Mouse (Mus musculus): ENCODE measurements at regions not wholly inside any gene's neighbourhood (a gene's known extent, or its start where the extent isn't known, plus 50 kb on each side); places are given as distances from the start of the nearest gene placed in this dataset.

GRCm38 (mm10) chr17:45823501-45823900, 89.9 kb upstream of the 1600014C23Rik start:
- Histone ChIP-seq H3K36me3 (no peaks in the 10 kb centered on the region), H3K9me3 (no peaks in the 10 kb centered on the region), H3K27ac (no peak overlapping the region), H3K4me1 (peaks cover 11% of the 10 kb centered on the region; the same call in 1 of the 2 replicates), H3K4me3 (no peak overlapping the region), H3K27me3 (ENCODE audit: insufficient read depth, poor library complexity, severe bottlenecking) (peaks cover 45% of the 10 kb centered on the region)
- no peak for DNase-seq (ENCODE audit: low spot score)
- WGBS: 76% methylated on average over 5 of the region's 5 CpGs

DNA sequence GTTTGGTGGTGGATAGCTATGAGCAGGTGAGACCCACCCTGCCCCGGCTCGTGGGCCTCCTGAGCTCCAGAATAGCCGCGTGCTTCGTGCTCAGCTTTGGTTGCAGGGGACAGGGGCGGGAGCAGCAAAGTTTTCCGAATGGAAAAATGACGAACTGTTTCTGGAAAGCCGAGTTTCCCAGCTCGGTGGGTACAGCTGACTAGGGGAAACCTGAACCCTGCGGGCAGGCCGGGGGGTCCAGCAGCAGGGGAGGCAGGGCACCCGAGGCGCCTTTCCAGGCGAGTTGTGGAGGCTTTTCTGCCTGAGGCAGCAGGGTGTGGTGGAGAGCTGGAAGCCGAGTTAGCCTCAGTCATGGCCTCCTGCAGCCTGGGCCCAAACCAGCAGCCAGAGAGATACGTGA, 88.8 kb upstream of the 1600014C23Rik start:
- Histone ChIP-seq H3K27ac (0 out of 2 replicates have a peak overlapping the region, but pooled peaks have one; percentile 22), H3K36me3 (no peaks in the 10 kb centered on the region), H3K27me3 (ENCODE audit: insufficient read depth, poor library complexity, severe bottlenecking) (peaks cover 46% of the 10 kb centered on the region), H3K9me3 (no peaks in the 10 kb centered on the region), H3K4me1 (peaks cover 11% of the 10 kb centered on the region; the same call in 1 of the 2 replicates), H3K4me3 (no peak overlapping the region)
- 77% methylated on average over 17 of the region's 17 CpGs for WGBS
- DNase-seq (ENCODE audit: low spot score): no peak

DNA sequence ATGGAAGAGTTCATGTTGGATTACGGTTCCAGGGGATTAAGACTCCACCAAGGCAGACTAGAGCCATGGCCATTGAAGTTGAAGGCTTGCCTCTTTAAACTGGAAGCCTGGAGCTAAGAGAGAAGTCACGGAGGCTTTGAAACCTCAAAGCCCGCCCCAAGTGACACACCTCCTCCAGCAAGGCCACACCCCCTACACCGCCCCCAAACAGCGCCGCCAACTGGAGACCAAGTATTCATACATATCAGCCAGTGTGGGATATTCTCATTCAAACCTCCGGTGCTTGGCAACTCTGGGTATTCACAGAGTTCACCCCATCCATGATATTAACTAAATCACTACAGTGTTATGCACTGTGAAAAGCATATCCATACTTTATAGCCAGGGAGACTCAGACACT, 87.7 kb upstream of the 1600014C23Rik start:
- no peak overlapping the region for H3K27ac ChIP-seq
- peaks cover 46% of the 10 kb centered on the region for H3K27me3 ChIP-seq (ENCODE audit: insufficient read depth, poor library complexity, severe bottlenecking)
- H3K4me3 ChIP-seq: no peak overlapping the region
- WGBS: 89% methylated on average over 7 of the region's 7 CpGs
- H3K36me3 ChIP-seq: no peaks in the 10 kb centered on the region
- H3K9me3 ChIP-seq: no peaks in the 10 kb centered on the region
- no peak for DNase-seq (ENCODE audit: low spot score)
- H3K4me1 ChIP-seq: peaks cover 15% of the 10 kb centered on the region

- Histone ChIP-seq H3K4me3 (no peak overlapping the region), H3K27me3 (ENCODE audit: insufficient read depth, poor library complexity, severe bottlenecking) (peaks cover 49% of the 10 kb centered on the region), H3K4me1 (peaks cover 30% of the 10 kb centered on the region), H3K27ac (0 out of 2 replicates have a peak overlapping the region, but pooled peaks have one; percentile 5), H3K36me3 (no peaks in the 10 kb centered on the region), H3K9me3 (no peaks in the 10 kb centered on the region)
- WGBS: 79% methylated on average over 8 of the region's 8 CpGs
- no peak for DNase-seq (ENCODE audit: low spot score)
Measured at GRCm38 (mm10) chr17:45819143-45819542, 85.5 kb upstream of the 1600014C23Rik start.

- Histone ChIP-seq H3K9me3 (no peaks in the 10 kb centered on the region), H3K27ac (no peak overlapping the region), H3K36me3 (no peaks in the 10 kb centered on the region), H3K4me3 (no peak overlapping the region), H3K27me3 (ENCODE audit: insufficient read depth, poor library complexity, severe bottlenecking) (peaks cover 42% of the 10 kb centered on the region), H3K4me1 (peaks cover 45% of the 10 kb centered on the region)
- WGBS: 67% methylated on average over 3 of the region's 3 CpGs
- no peak for DNase-seq (ENCODE audit: low spot score)
Measured at GRCm38 (mm10) chr17:45816566-45816965, 82.9 kb upstream of the 1600014C23Rik start.

GRCm38 (mm10) chr17:45815833-45816232, 82.2 kb upstream of the 1600014C23Rik start:
- Histone ChIP-seq H3K4me1 (peaks cover 45% of the 10 kb centered on the region), H3K9me3 (no peaks in the 10 kb centered on the region), H3K36me3 (no peaks in the 10 kb centered on the region), H3K27me3 (ENCODE audit: insufficient read depth, poor library complexity, severe bottlenecking) (peaks cover 45% of the 10 kb centered on the region), H3K4me3 (no peak overlapping the region), H3K27ac (peak overlapping the region; percentile 65; the same call in 1 of the 2 replicates)
- WGBS: 30% methylated on average over 2 of the region's 2 CpGs
- DNase-seq (ENCODE audit: low spot score): no peak

DNA sequence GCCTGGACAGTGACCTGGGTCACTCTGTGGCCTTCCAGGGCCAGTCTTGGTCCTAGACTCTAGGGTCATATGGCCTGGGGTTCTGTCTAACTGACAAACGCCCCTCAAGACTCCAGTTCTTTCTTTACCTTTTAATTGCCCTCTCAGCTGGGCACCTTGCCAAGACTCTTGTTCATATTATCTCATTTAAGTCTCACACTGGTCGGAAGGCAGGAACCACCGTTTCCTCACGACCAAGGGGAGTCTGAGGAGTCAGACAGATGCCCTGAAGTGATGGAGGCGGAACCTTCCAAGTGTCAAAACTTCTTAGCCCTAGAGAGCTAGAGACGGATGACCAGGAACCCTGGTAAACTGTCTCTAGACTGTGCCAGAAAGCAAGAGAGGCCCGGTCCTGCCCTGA, 81.7 kb upstream of the 1600014C23Rik start:
- 42% methylated on average over 7 of the region's 7 CpGs for WGBS
- no peak overlapping the region for H3K4me3 ChIP-seq
- no peaks in the 10 kb centered on the region for H3K36me3 ChIP-seq
- no peak for DNase-seq (ENCODE audit: low spot score)
- peaks cover 45% of the 10 kb centered on the region for H3K4me1 ChIP-seq
- peaks cover 50% of the 10 kb centered on the region for H3K27me3 ChIP-seq (ENCODE audit: insufficient read depth, poor library complexity, severe bottlenecking)
- H3K9me3 ChIP-seq: no peaks in the 10 kb centered on the region
- H3K27ac ChIP-seq: peak overlapping the region; percentile 65; the same call in 1 of the 2 replicates

- peaks cover 57% of the 10 kb centered on the region for H3K27me3 ChIP-seq (ENCODE audit: insufficient read depth, poor library complexity, severe bottlenecking)
- 0 out of 2 replicates have a peak overlapping the region, but pooled peaks have one; percentile 8 for H3K27ac ChIP-seq
Measured at GRCm38 (mm10) chr17:45814586-45814985, 80.9 kb upstream of the 1600014C23Rik start.

DNA sequence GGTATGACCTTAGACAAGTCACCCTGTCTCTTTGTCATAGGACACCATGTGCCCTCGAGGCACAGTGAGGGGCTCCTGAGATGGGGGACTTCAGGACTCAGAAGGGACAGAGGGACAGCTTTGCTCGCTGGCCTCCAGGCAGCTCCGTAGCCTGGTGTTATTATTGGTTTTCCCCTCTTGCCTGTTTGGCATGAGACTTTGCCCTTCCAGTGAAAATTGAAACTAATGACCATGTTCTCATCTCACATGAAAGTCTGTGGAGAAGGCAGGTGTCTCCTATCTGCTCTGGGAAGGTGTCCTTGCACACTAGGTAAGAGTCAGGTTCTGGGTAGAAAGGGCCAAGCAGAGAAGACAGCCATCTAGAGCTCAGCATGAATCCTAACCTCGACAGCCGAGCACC, 80.3 kb upstream of the 1600014C23Rik start:
- DNase-seq (ENCODE audit: low spot score): no peak
- Histone ChIP-seq H3K4me3 (no peak overlapping the region), H3K4me1 (peaks cover 44% of the 10 kb centered on the region), H3K9me3 (no peaks in the 10 kb centered on the region), H3K27me3 (ENCODE audit: insufficient read depth, poor library complexity, severe bottlenecking) (peaks cover 51% of the 10 kb centered on the region), H3K36me3 (no peaks in the 10 kb centered on the region), H3K27ac (0 out of 2 replicates have a peak overlapping the region, but pooled peaks have one; percentile 8)
- WGBS: 75% methylated on average over 5 of the region's 5 CpGs

More at GRCm38 (mm10) chr17:45814586-45814985, 80.9 kb upstream of the 1600014C23Rik start:
- Histone ChIP-seq H3K9me3 (no peaks in the 10 kb centered on the region), H3K4me3 (no peak overlapping the region), H3K36me3 (no peaks in the 10 kb centered on the region), H3K4me1 (peaks cover 45% of the 10 kb centered on the region)
- 20% methylated on average over 11 of the region's 11 CpGs for WGBS
- no peak for DNase-seq (ENCODE audit: low spot score)

DNA sequence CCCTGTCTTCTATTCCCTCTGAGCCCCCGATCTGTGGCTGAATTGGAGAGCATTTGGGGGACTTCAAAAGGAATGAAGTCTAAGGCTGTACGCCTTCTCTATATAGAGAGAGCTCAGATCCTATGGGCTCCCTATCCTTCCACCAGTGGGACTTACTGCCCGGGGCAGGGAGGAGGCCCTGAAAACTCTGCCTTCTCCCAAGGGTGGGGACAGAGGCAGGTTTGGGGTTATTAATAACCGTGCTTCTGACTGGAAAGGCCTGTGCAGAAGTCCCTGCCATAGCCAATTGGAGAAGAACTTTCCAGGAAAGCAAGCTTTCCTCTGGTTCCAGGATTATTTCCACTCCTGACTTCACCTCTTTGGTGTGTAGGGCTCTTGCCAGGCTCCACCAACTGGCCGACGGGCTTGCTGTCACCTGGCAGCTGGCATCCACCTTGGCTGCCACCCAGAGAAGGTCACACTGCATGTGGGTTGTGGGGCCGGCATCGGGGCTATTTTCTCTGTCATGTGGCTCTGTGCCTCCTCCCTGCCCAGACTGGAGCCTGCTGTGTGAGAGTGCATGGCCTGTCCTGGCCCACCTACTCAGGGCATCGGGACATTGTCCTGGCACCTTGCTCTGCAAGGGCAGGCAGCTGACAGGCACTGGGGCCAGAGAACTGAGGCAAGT, 78.8 kb upstream of the 1600014C23Rik start:
- peak overlapping the region; percentile 42; the same call in 1 of the 2 replicates for H3K27ac ChIP-seq
- peaks cover 45% of the 10 kb centered on the region for H3K4me1 ChIP-seq
- no peak for DNase-seq (ENCODE audit: low spot score)
- H3K27me3 ChIP-seq (ENCODE audit: insufficient read depth, poor library complexity, severe bottlenecking): peaks cover 59% of the 10 kb centered on the region
- H3K4me3 ChIP-seq: no peak overlapping the region
- no peaks in the 10 kb centered on the region for H3K36me3 ChIP-seq
- no peaks in the 10 kb centered on the region for H3K9me3 ChIP-seq
- 75% methylated on average over 9 of the region's 9 CpGs for WGBS

- no peak for DNase-seq (ENCODE audit: low spot score)
- H3K36me3 ChIP-seq: no peaks in the 10 kb centered on the region
- WGBS: 79% methylated on average over 11 of the region's 11 CpGs
- no peak overlapping the region for H3K4me3 ChIP-seq
- H3K27me3 ChIP-seq (ENCODE audit: insufficient read depth, poor library complexity, severe bottlenecking): peaks cover 66% of the 10 kb centered on the region
- no peaks in the 10 kb centered on the region for H3K9me3 ChIP-seq
- peaks cover 51% of the 10 kb centered on the region for H3K4me1 ChIP-seq
- no peak overlapping the region for H3K27ac ChIP-seq
Measured at GRCm38 (mm10) chr17:45811632-45812221, 78.1 kb upstream of the 1600014C23Rik start.

- DNase-seq (ENCODE audit: low spot score): no peak
- H3K4me3 ChIP-seq: no peak overlapping the region
- H3K27ac ChIP-seq: no peak overlapping the region
- peaks cover 73% of the 10 kb centered on the region for H3K27me3 ChIP-seq (ENCODE audit: insufficient read depth, poor library complexity, severe bottlenecking)
- 88% methylated on average over 6 of the region's 6 CpGs for WGBS
- H3K4me1 ChIP-seq: peaks cover 47% of the 10 kb centered on the region
- H3K9me3 ChIP-seq: no peaks in the 10 kb centered on the region
- H3K36me3 ChIP-seq: no peaks in the 10 kb centered on the region
Measured at GRCm38 (mm10) chr17:45809728-45810127, 76.1 kb upstream of the 1600014C23Rik start.

DNA sequence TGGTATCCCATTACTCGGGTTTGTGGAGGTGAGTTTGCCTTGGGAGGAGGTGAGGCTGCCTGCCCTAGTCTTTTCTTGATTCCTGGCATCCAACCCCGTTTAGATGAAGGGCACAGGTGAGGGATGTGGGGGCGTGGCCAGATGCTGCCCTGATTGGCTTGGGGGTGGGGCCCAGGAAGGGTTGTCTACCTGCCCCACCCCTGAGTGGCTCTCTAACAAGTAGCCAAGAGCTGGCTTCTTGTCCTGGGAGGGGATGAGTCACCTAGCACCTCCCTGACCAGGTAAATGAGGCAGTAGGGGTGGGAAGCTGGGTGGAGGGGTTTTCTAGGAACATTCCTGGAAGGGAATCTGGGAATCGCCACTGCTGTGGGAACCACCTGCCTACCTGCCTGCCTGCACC, 74.7 kb upstream of the 1600014C23Rik start:
- H3K36me3 ChIP-seq: no peaks in the 10 kb centered on the region
- H3K4me3 ChIP-seq: no peak overlapping the region
- no peaks in the 10 kb centered on the region for H3K9me3 ChIP-seq
- H3K27ac ChIP-seq: no peak overlapping the region
- H3K4me1 ChIP-seq: peaks cover 51% of the 10 kb centered on the region
- peaks cover 77% of the 10 kb centered on the region for H3K27me3 ChIP-seq (ENCODE audit: insufficient read depth, poor library complexity, severe bottlenecking)
- 69% methylated on average over 4 of the region's 4 CpGs for WGBS
- no peak for DNase-seq (ENCODE audit: low spot score)

All from heart, embryonic 10.5 days (tissue).